Mouse (Mus musculus) lung, embryonic 16.5 days (tissue): ENCODE data around the gene Fdxacb1. TPM values are rescaled to one million over a fixed set of nuclear protein-coding genes. Genes with fewer than 3 reads are reported as not detected.

Source experiments
- ATAC-seq: fragments of 200-750 bp; cut with Nextera tagmentation; 2 replicates; pipeline ENCODE4 v1.8.0; 2017; ENCODE audit warnings: low read depth, mild to moderate bottlenecking, moderate library complexity
- H3K27ac ChIP-seq: fragments of 300-500 bp; sonication (generic); 2 replicates; pipeline ENCODE4 v1.5.1; 2014; ENCODE audit warnings: mild to moderate bottlenecking, control low read depth, low read length
- H3K27me3 ChIP-seq: fragments of 300-500 bp; sonication (generic); 2 replicates; pipeline ENCODE4 v1.6.1; 2014; ENCODE audit warnings: low read depth, low read length, mixed read lengths; ENCODE audit not compliant: control insufficient read depth, insufficient read depth
- H3K36me3 ChIP-seq: fragments of 300-500 bp; sonication (generic); 2 replicates; pipeline ENCODE4 v1.6.1; 2014; ENCODE audit warnings: low read length; ENCODE audit not compliant: control insufficient read depth, insufficient read depth
- H3K4me1 ChIP-seq: fragments of 300-500 bp; sonication (generic); replicated peaks from 2 replicates; pipeline ENCODE4 v1.6.1; 2014; ENCODE audit warnings: low read length, mixed read lengths; ENCODE audit not compliant: control insufficient read depth, insufficient read depth
- H3K4me2 ChIP-seq: fragments of 300-500 bp; sonication (generic); 2 replicates; pipeline ENCODE4 v1.6.1; 2014; ENCODE audit warnings: low read depth, low read length, control low read depth
- H3K4me3 ChIP-seq: fragments of 300-500 bp; sonication (generic); 2 replicates; pipeline ENCODE4 v1.5.1; 2014; ENCODE audit warnings: mild to moderate bottlenecking, low read length, control low read depth
- H3K9ac ChIP-seq: fragments of 300-500 bp; sonication (generic); 2 replicates; pipeline ENCODE4 v1.6.1; 2014; ENCODE audit warnings: low read length, control low read depth
- H3K9me3 ChIP-seq: fragments of 300-500 bp; sonication (generic); 2 replicates; pipeline ENCODE4 v1.6.1; 2016; ENCODE audit warnings: low read length; ENCODE audit not compliant: control insufficient read depth
- WGBS: fragments of 180-500 bp; shearing (Covaris S2); extraction: QIAGEN DNeasy Blood & Tissue Kit; methylation state at CpG from one replicate; pipeline ENCODE4 v1.1.7; 2014; 5-methylcytosine and 5-hydroxymethylcytosine counted together
- polyA plus RNA-seq: library from polyadenylated mRNA; unstranded; fragments of >200 nt; fragmentation: Nextera tagmentation; extraction: Ambion mirVana; gene quantifications from 2 replicates; pipeline ENCODE4 v1.2.1, GENCODE M21; 2015

The Fdxacb1 gene
- polyA plus RNA-seq, 1 experiment from 2014 or later, result 13.8 TPM

DNA sequence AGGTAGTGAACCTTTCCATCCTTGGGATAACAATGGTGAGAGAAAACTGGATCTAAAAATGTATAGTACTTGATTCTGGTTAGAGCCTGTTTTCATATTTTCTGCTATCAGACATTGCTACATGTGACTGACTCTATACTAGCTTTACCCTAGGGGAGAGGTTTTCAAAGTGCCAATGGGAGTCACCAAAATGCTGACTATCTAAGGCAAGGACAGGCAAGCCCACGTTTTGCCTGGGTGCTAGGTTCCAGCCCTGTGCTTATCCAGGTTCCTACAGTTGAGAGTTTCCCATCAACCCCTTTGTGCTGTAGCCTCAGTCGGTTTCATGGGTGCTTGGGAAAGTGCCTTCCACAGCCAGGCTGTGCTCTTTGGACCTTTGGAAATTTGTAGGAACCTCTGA is 43.7 kb downstream of the Fdxacb1 start:
- Histone ChIP-seq H3K4me1 (no peaks in the 10 kb centered on the region), H3K36me3 (peaks cover 33% of the 10 kb centered on the region), H3K4me3 (no peak overlapping the region), H3K27ac (no peak overlapping the region), H3K9ac (no peak overlapping the region), H3K9me3 (no peaks in the 10 kb centered on the region), H3K4me2 (no peak overlapping the region), H3K27me3 (no peaks in the 10 kb centered on the region)
- 66% methylated on average over 2 of the region's 2 CpGs for WGBS
- no peak for ATAC-seq

DNA sequence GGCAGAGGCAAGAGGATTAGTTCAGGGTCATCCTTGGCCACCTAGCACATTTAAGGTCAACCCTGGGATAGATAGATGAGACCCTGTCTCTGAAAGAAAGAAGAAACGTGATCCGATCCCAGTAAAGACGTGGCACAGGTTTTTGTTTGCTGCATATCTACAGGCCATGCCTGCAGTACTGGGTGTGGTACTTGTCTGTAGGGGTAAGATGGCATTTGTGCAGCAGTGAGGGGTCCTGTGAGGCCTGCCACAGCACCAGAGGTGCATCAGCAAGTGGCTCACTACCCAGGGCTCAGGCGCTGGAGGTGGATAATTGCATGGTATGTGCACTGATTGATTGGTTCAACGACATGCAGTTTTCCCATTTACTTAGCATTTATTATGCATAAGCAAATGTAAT is 45.8 kb downstream of the Fdxacb1 start:
- Histone ChIP-seq H3K36me3 (peaks cover 26% of the 10 kb centered on the region), H3K4me2 (no peak overlapping the region), H3K4me3 (no peak overlapping the region), H3K27me3 (no peaks in the 10 kb centered on the region), H3K27ac (no peak overlapping the region), H3K4me1 (0 out of 2 replicates have a peak, but pooled peaks cover 3% of the 10 kb centered on the region), H3K9ac (no peak overlapping the region), H3K9me3 (no peaks in the 10 kb centered on the region)
- no peak for ATAC-seq
- 94% methylated on average over 5 of the region's 5 CpGs for WGBS

DNA sequence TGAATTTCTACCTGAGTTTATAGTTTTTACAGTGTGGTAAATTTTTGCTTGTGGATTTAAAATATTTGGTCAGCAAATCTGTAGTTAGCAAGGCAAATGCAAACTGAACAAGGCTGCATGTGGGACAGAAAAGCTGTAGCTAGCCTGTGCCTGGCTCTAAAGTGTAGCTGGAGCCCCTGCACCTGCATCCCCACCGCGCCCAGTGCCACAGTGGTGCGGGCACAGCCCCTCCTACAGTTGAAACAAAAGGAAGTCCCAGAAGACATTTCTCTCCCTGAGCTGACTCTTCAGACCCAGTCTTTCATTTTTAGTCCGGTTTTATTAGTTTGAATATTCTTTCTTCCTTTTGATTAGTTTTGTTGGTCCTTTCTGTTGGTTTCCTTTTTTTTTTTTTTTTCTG is 47.6 kb downstream of the Fdxacb1 start:
- Histone ChIP-seq H3K9me3 (no peaks in the 10 kb centered on the region), H3K27ac (no peak overlapping the region), H3K27me3 (no peaks in the 10 kb centered on the region), H3K9ac (no peak overlapping the region), H3K4me2 (no peak overlapping the region), H3K4me3 (no peak overlapping the region), H3K36me3 (peaks cover 16% of the 10 kb centered on the region), H3K4me1 (0 out of 2 replicates have a peak, but pooled peaks cover 3% of the 10 kb centered on the region)
- 98% methylated on average over 4 of the region's 4 CpGs for WGBS
- ATAC-seq, result no peak

DNA sequence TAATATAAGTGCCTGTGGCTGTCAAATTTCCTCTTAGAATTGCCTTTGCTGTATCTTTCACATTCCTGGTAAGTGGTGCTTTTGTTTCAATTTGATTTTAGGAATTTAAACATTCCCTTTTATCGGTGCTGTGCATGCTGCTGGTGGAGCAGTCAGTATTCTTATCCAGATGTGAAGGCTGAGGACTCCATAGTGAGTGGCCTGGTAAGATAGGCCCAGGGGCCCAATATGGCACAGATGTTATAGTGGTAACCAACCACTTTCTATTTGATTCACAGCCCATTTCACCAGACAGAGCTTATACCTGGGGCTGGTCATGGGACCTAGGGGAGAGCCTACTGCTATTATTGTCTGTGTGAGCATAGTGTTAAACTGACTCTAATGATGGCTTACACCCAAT is 48.5 kb downstream of the Fdxacb1 start:
- 97% methylated on average over 1 of the region's 1 CpGs for WGBS
- Histone ChIP-seq H3K9ac (no peak overlapping the region), H3K27ac (no peak overlapping the region), H3K4me1 (0 out of 2 replicates have a peak, but pooled peaks cover 3% of the 10 kb centered on the region), H3K27me3 (no peaks in the 10 kb centered on the region), H3K4me2 (no peak overlapping the region), H3K4me3 (no peak overlapping the region), H3K36me3 (peaks cover 16% of the 10 kb centered on the region), H3K9me3 (no peaks in the 10 kb centered on the region)
- ATAC-seq, result no peak

DNA sequence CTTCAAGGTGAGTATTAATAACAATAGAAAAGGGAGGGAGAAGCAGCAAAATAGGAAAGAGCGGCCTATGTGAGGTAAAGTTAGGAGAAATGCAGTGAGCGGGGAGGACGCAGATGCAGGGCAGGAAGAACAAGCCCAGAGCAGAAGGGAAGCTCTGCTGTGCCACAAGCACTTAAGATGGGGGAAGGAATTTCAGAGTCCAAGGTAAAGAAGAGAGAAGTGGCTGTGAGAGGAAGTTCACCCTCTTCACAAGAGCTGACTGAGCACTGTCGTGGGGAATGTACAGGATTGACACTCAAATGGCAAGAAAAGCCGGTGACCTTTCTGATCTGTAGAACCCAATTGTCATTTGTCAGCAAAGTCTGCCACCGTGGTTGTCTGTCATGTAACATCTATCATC is 50.0 kb downstream of the Fdxacb1 start:
- Histone ChIP-seq H3K9me3 (no peaks in the 10 kb centered on the region), H3K4me3 (no peak overlapping the region), H3K4me1 (0 out of 2 replicates have a peak, but pooled peaks cover 3% of the 10 kb centered on the region), H3K36me3 (peaks cover 16% of the 10 kb centered on the region), H3K27me3 (no peaks in the 10 kb centered on the region), H3K4me2 (no peak overlapping the region), H3K27ac (no peak overlapping the region), H3K9ac (no peak overlapping the region)
- ATAC-seq, result peak; percentile 66
- 57% methylated on average over 6 of the region's 6 CpGs for WGBS

DNA sequence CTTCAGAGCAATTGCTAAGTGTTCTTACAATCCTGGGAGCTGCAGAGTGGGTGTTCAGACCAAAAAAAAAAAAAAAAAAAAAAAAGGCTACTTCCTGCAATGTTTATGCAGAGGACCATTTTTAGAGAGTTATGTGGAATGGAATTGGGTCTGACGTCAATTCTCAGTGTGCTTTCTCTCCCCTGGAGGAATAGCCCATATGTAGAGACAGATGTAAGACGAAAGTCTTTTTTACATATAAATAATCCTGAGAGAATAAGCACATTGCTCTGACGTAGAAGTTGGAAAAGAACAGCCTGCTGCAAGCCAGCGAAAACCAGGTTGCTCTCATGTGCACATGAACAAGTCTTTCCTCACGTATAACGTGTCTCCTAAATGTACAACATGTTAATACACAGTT is 51.7 kb downstream of the Fdxacb1 start:
- WGBS, result 87% methylated on average over 6 of the region's 6 CpGs
- no peak overlapping the region for H3K4me3 ChIP-seq
- no peak overlapping the region for H3K9ac ChIP-seq
- no peak overlapping the region for H3K4me2 ChIP-seq
- no peaks in the 10 kb centered on the region for H3K9me3 ChIP-seq
- 0 out of 2 replicates have a peak, but pooled peaks cover 3% of the 10 kb centered on the region for H3K4me1 ChIP-seq
- H3K27me3 ChIP-seq, result no peaks in the 10 kb centered on the region
- no peak for ATAC-seq
- peaks cover 9% of the 10 kb centered on the region for H3K36me3 ChIP-seq
- H3K27ac ChIP-seq, result no peak overlapping the region

DNA sequence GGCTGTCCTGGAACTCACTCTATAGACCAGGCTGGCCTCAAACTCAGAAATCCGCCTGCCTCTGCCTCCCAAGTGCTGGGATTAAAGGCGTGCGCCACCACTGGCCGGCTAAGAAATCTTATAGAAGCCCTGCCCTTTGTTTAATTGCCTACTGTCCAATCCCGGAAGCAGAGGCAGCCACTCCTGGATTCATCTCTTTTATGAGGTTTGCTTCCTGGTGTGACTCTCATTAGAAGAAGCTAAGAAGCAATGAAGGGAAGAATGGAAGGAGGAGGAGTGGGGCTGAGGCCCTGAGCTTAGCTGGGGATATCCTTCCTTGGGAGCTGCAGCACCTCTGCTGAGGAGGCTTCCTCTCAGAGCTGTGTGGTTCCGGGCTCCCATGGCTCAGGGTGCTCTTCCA is 53.6 kb downstream of the Fdxacb1 start:
- Histone ChIP-seq H3K27ac (no peak overlapping the region), H3K9ac (no peak overlapping the region), H3K4me1 (0 out of 2 replicates have a peak, but pooled peaks cover 3% of the 10 kb centered on the region), H3K4me2 (no peak overlapping the region), H3K9me3 (no peaks in the 10 kb centered on the region), H3K4me3 (no peak overlapping the region), H3K36me3 (peaks cover 6% of the 10 kb centered on the region), H3K27me3 (no peaks in the 10 kb centered on the region)
- ATAC-seq, result no peak
- 95% methylated on average over 6 of the region's 6 CpGs for WGBS

DNA sequence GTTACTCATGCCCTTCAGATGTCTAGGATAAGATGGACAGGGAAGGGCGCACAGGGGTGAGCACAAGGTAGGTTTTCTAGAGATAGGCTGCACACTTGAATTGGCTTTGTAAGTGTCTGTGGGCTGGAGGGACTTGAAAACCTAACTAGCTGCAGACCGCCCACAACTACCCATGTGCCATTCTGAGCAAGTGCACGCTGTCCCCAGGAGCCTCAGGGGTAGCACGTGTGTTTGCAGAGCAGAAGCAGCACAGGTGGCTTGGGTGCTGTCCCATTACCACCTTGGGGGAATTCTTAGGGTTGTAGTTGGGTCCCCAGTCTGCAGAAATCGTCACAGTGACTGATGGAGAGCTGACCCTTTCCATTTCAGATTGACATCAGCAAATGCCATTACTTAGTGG is 54.2 kb downstream of the Fdxacb1 start:
- Histone ChIP-seq H3K9ac (no peak overlapping the region), H3K36me3 (peaks cover 5% of the 10 kb centered on the region), H3K4me1 (0 out of 2 replicates have a peak, but pooled peaks cover 3% of the 10 kb centered on the region), H3K27me3 (no peaks in the 10 kb centered on the region), H3K4me2 (no peak overlapping the region), H3K9me3 (no peaks in the 10 kb centered on the region), H3K27ac (no peak overlapping the region), H3K4me3 (no peak overlapping the region)
- no peak for ATAC-seq
- 95% methylated on average over 5 of the region's 5 CpGs for WGBS
